Mouse (Mus musculus): ENCODE results near the gene Map3k4.

GRCm38 (mm10) chr17:12336073-12336868 lies 17.7 kb upstream of the Map3k4 start:
- TF ChIP-seq MAFK (IDR thresholded peaks at IDR 0.05; ENCODE audit: insufficient read depth, low read depth, low read length) (no peak), ZNF384 (IDR thresholded peaks at IDR 0.05; ENCODE audit: low read depth, low read length) (no peak), HCFC1 (IDR thresholded peaks at IDR 0.05; ENCODE audit: borderline replicate concordance, insufficient read depth, low read length) (no peak), CHD2 (IDR thresholded peaks at IDR 0.05; ENCODE audit: low read depth, low read length) (no peak)
